Mouse (Mus musculus): ENCODE results near the gene Bpgm. TPM values are rescaled to one million over a fixed set of nuclear protein-coding genes. Genes with fewer than 3 reads are reported as not detected.

The Bpgm gene
- 65.7 and 66.7 TPM in 2 replicates for polyA plus RNA-seq (2015; fragmentation: Nextera tagmentation; extraction: Ambion mirVana)

DNA sequence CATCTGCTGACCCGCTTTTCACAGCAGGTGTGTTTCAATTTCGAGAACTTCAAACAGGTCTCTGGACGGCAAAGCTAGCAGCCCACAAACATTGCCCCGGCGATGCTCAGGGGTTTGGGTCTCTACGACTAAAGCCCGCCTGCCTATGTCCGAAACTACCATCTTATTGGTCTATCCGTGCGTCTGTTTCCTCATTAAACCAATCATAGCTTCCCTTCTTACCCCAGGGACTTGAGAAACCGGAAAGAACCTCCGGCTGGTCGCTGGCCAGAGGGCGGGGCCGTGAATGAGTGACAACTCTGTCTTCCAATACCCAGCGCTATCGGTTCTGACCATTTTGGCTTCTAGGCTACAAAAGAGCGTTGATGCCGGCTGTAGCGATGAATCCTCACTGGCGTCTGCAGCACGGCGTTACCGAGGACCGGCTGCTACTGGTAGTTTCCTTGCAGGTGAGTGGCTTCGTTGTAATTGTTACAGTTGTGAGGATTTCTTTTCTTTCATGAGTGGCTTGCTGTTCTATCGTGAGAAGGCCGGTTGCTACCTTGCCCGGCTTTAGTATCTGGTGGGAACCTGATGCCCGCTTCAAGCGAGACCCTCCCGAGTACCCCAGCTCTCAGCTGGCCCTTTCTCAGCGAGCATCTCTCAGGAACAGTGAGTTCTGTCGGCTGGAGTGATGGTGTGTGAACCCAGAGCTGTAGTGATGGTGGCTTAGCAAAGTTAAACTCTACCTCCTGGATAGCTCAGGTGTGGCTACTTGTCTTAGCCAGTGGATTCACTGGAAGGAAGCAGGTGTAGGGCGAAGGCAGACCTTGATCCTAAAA is at the start of gene Bpgm:
Gene Bpgm (plus strand): TSS at position 234 of the 821 bp plus-strand sequence.
- Histone ChIP-seq H3K9me3 (no peaks in the 10 kb centered on the region), H3K4me3 (peak within 1 kb of the TSS; percentile 59), H3K4me2 (peak within 1 kb of the TSS; percentile 73), H3K9ac (peak within 1 kb of the TSS; percentile 56), H3K4me1 (peaks cover 44% of the 10 kb centered on the region), H3K27ac (peak within 1 kb of the TSS; percentile 13), H3K27me3 (no peaks in the 10 kb centered on the region), H3K36me3 (no peaks in the 10 kb centered on the region)
- WGBS: under 1% methylated on average over 35 of the region's 35 CpGs
- ATAC-seq (ENCODE audit: borderline replicate concordance, extremely low read depth, low FRiP score, low TSS enrichment): peak; percentile 97

DNA sequence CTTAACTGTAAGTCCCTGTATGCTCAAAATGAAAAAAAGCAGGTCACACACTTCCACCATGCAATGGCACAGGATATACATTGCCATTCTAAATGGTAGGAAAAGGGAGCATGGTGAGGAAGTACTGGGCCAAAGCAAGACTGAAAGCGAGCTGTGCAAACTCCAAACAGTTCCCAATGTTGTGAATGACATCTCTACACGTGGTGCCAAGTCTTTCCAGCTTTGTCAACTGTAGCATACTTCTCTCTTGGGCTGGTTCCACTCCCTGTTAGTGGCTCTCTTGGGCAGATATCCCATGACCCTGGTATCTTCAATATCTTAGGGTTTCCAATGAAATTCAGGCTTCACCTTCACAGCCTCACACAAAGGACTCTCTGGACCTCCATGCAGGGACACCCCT is 37.0 kb upstream of the Bpgm start:
- Histone ChIP-seq H3K27me3 (no peaks in the 10 kb centered on the region), H3K4me3 (no peak overlapping the region)

DNA sequence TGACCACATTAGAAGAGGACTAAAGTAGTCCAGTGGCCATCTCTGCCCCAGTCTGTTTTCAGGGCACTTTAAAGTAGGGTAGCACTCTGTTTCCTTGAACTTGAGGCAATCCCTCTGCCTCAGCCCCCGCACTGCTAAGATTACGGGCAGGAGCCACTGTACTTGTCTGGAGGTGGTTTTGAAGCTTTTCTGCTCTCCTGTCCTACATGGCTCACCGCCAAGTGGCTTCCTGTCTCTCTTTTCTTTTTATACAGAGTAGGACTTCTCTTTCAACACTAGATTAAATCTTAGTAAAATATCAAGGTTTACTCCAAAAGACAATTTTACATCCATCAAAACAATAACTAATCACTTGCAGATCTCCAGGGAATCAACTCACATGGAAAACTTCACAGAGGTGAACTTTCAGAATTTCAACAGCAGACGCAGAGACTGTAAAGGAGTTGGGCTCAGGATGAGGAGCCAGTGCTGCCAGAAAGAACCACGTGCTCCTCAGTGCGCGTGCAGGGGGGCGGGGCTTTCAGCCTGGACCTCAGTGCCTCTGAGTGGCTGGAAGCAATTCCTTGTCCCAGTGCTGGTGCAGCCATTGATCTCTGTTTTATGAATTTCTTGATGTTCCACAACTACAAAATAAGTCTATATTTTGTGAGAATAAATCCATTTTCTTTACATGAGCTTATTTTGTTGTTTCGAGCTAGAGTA is 34.3 kb upstream of the Bpgm start:
- H3K27ac ChIP-seq: no peak overlapping the region
- no peaks in the 10 kb centered on the region for H3K9me3 ChIP-seq
- H3K4me2 ChIP-seq: no peak overlapping the region
- no peaks in the 10 kb centered on the region for H3K4me1 ChIP-seq
- H3K9ac ChIP-seq: no peak overlapping the region
- ATAC-seq (ENCODE audit: borderline replicate concordance, extremely low read depth, low FRiP score, low TSS enrichment): no peak
- no peaks in the 10 kb centered on the region for H3K36me3 ChIP-seq
- 46% methylated on average over 9 of the region's 9 CpGs for WGBS
- no peaks in the 10 kb centered on the region for H3K27me3 ChIP-seq
- H3K4me3 ChIP-seq: no peak overlapping the region

More for the DNA sequence above, 37.0 kb upstream of the Bpgm start:
- Histone ChIP-seq H3K4me1 (no peaks in the 10 kb centered on the region), H3K36me3 (no peaks in the 10 kb centered on the region), H3K27ac (no peak overlapping the region), H3K9me3 (no peaks in the 10 kb centered on the region; the same call in 1 of the 2 replicates), H3K9ac (no peak overlapping the region), H3K4me2 (no peak overlapping the region)
- ATAC-seq (ENCODE audit: borderline replicate concordance, extremely low read depth, low FRiP score, low TSS enrichment): no peak
- 55% methylated on average over 2 of the region's 2 CpGs for WGBS

DNA sequence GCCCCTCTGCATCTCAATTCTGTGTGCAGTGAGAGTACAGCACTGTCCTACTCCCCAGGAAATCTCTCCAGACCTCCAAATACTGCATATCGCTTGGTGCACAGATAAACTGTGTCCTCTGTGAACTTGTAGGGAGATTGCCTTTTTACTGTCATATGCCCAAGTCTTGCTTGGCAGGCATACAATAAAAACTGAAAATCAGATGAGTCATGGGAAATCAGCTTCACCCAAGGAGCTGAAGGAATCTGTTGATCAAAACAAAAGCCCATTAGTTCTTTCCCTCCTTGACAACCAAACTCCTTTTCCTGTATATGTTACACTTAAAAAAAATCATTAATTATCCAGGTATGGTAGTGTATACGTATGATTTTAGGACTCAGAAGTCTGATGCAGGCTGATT is 32.2 kb upstream of the Bpgm start:
- H3K4me1 ChIP-seq: no peaks in the 10 kb centered on the region
- WGBS: 69% methylated on average over 2 of the region's 2 CpGs

DNA sequence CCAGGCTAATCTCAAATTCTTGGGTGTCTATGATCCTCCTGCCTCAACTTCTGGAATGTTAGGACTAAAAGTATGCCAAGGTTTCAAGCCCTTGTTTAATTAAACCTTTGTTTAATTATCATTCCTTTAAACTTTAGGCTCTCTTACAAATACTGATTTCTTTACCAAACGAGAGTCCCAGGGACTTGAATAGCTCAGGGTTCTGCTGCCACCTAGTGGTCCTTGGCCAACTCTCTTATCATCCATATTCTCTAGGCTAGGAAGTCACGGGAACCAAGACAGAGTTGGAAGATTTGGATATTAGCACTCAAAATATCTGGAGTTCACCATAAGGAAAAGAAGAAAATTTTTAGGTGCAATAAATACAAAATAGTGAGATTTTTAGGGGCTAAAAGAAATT is 28.0 kb upstream of the Bpgm start:
- no peaks in the 10 kb centered on the region for H3K4me1 ChIP-seq
- H3K27me3 ChIP-seq: no peaks in the 10 kb centered on the region
- no peak overlapping the region for H3K4me2 ChIP-seq
- H3K9ac ChIP-seq: no peak overlapping the region
- H3K4me3 ChIP-seq: no peak overlapping the region
- H3K36me3 ChIP-seq: no peaks in the 10 kb centered on the region
- 8% methylated on average over 2 of the region's 2 CpGs for WGBS
- no peaks in the 10 kb centered on the region for H3K9me3 ChIP-seq
- H3K27ac ChIP-seq: no peak overlapping the region
- ATAC-seq (ENCODE audit: borderline replicate concordance, extremely low read depth, low FRiP score, low TSS enrichment): no peak

More for the DNA sequence above, 32.2 kb upstream of the Bpgm start:
- H3K4me3 ChIP-seq: no peak overlapping the region
- H3K27me3 ChIP-seq: no peaks in the 10 kb centered on the region
- ATAC-seq (ENCODE audit: borderline replicate concordance, extremely low read depth, low FRiP score, low TSS enrichment): no peak
- no peaks in the 10 kb centered on the region for H3K9me3 ChIP-seq
- no peak overlapping the region for H3K9ac ChIP-seq
- H3K27ac ChIP-seq: no peak overlapping the region
- H3K36me3 ChIP-seq: no peaks in the 10 kb centered on the region
- H3K4me2 ChIP-seq: no peak overlapping the region

DNA sequence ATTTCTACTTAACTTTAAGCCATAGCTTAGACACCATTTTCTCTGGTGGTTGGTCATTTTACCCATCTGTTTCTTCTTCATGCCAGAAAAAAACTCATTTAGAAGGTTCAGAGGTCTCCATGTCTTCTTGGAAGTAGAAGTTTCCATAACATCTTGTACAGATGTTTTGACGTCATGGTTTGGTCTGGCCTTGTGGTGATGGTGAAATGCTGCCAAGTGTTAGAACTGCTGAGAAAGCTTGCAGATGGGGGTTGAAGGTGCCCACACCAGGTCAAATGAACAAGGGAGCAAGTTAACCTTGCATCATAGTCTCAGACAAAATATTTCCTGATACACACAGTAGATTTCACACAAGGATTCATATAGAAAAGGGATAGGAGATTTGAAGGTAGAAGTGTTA is 27.3 kb upstream of the Bpgm start:
- Histone ChIP-seq H3K9me3 (no peaks in the 10 kb centered on the region), H3K9ac (no peak overlapping the region), H3K4me2 (no peak overlapping the region), H3K27ac (no peak overlapping the region), H3K4me1 (0 out of 2 replicates have a peak, but pooled peaks cover 5% of the 10 kb centered on the region), H3K36me3 (no peaks in the 10 kb centered on the region), H3K4me3 (no peak overlapping the region), H3K27me3 (no peaks in the 10 kb centered on the region)
- WGBS: 64% methylated on average over 1 of the region's 1 CpGs
- no peak for ATAC-seq (ENCODE audit: borderline replicate concordance, extremely low read depth, low FRiP score, low TSS enrichment)

DNA sequence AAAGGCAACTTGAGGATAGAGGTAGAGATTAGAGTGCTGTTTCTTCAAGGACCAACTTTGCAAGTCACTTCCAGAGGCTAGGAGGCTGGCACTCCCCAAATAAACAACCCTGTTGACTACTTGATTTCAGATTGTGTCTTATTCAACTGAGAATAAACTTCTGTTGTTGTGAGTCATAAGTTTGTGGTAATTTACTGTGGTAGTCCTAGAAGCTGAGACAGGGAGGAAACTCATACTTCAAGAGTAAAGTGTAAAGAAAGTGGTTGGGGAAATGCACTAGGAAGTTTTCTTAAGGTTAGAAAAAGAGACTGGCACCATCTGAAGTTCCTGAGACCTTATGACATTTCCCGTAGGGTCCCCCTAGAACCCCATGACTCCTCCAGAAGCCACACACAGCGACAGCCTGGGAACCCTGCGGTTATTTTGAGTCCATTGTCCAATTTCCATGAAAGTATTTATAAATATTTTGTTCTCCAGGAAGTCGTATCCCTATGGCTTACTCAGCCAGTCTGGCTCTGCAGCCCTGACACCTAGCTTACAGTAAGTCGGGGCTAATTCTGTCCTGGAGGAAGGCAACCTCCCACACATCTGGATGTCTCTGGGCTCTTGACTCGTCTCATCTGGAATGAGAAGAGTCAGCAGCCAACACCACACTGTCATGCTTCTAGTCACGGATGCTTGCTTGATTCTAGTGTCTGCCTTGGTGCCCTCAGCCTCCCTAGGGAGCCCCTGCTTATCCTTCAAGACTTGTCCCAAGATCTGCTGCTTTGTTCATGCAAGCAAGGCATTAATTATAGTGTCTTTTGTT is 22.8 kb upstream of the Bpgm start:
- Histone ChIP-seq H3K4me3 (no peak overlapping the region), H3K9ac (no peak overlapping the region), H3K9me3 (no peaks in the 10 kb centered on the region), H3K4me2 (no peak overlapping the region), H3K27me3 (peaks cover 6% of the 10 kb centered on the region; the same call in 1 of the 2 replicates), H3K4me1 (0 out of 2 replicates have a peak, but pooled peaks cover 5% of the 10 kb centered on the region), H3K27ac (no peak overlapping the region), H3K36me3 (no peaks in the 10 kb centered on the region)
- WGBS: 36% methylated on average over 7 of the region's 7 CpGs
- ATAC-seq (ENCODE audit: borderline replicate concordance, extremely low read depth, low FRiP score, low TSS enrichment): no peak

DNA sequence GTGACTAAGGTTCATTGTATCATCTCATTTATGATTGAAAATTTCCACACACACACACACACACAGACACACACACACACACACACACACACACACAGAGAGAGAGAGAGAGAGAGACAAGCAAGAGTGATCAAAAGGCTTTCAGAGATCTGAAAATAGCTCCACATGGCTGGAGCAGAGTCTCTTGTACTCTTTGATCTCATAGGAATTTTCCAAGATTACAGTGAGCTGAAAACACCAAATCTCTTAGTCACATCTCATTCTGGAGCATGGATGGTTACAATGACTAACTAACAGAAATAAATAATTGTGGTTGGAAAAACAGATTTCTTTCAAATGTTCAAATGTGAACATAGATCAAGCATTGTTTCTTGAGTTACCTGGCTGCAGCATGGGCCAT is 16.6 kb upstream of the Bpgm start:
- Histone ChIP-seq H3K27me3 (peaks cover 10% of the 10 kb centered on the region; the same call in 1 of the 2 replicates), H3K36me3 (no peaks in the 10 kb centered on the region), H3K4me2 (no peak overlapping the region), H3K9ac (no peak overlapping the region), H3K27ac (no peak overlapping the region), H3K4me1 (no peaks in the 10 kb centered on the region), H3K4me3 (no peak overlapping the region), H3K9me3 (no peaks in the 10 kb centered on the region)
- no peak for ATAC-seq (ENCODE audit: borderline replicate concordance, extremely low read depth, low FRiP score, low TSS enrichment)

DNA sequence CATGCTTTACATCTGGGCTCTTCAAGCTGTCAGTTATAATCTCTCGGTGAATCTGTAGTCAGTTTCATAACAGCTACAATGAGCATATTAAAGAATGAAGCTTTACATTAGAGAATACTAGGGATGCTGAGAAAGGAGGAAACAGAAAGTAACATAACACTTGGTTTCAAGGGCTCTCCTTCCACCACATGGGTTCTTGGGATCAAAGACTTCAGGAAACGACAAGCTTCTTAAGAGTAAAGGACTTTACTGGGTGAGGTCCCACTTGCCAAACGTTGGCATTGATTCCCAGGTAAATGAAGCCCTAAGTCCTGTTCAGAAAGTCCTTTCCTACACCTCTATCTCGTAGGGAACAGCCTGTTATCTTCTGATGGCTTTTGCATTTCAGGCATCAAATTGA is 15.4 kb upstream of the Bpgm start:
- WGBS: 26% methylated on average over 4 of the region's 4 CpGs
- Histone ChIP-seq H3K36me3 (no peaks in the 10 kb centered on the region), H3K4me3 (no peak overlapping the region), H3K4me2 (no peak overlapping the region), H3K9me3 (no peaks in the 10 kb centered on the region), H3K4me1 (no peaks in the 10 kb centered on the region), H3K27ac (no peak overlapping the region), H3K27me3 (peaks cover 10% of the 10 kb centered on the region; the same call in 1 of the 2 replicates), H3K9ac (no peak overlapping the region)
- no peak for ATAC-seq (ENCODE audit: borderline replicate concordance, extremely low read depth, low FRiP score, low TSS enrichment)

DNA sequence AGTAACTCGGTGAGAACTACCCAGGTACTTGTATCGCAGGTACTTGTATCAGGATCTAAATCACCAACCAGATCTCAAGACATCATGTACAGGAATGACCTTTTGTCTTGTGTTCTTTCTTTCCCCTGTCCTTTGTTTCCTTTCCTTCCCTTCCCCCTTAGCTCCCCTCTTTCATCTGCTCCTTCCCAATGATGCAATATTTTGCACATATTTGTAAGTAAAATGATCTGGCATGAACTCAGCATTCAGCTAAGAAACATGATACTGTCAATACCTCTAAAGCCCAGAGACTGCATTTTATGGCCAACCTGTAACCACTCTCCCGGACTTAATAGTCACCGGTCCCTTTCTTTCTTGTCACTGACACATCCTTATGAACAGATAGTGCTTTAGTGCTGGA is 12.4 kb upstream of the Bpgm start:
- Histone ChIP-seq H3K4me2 (no peak overlapping the region), H3K4me1 (no peaks in the 10 kb centered on the region), H3K9ac (no peak overlapping the region), H3K9me3 (no peaks in the 10 kb centered on the region), H3K27ac (no peak overlapping the region), H3K27me3 (0 out of 2 replicates have a peak, but pooled peaks cover under 1% of the 10 kb centered on the region), H3K4me3 (no peak overlapping the region), H3K36me3 (no peaks in the 10 kb centered on the region)
- WGBS: 80% methylated on average over 4 of the region's 4 CpGs
- ATAC-seq (ENCODE audit: borderline replicate concordance, extremely low read depth, low FRiP score, low TSS enrichment): no peak

DNA sequence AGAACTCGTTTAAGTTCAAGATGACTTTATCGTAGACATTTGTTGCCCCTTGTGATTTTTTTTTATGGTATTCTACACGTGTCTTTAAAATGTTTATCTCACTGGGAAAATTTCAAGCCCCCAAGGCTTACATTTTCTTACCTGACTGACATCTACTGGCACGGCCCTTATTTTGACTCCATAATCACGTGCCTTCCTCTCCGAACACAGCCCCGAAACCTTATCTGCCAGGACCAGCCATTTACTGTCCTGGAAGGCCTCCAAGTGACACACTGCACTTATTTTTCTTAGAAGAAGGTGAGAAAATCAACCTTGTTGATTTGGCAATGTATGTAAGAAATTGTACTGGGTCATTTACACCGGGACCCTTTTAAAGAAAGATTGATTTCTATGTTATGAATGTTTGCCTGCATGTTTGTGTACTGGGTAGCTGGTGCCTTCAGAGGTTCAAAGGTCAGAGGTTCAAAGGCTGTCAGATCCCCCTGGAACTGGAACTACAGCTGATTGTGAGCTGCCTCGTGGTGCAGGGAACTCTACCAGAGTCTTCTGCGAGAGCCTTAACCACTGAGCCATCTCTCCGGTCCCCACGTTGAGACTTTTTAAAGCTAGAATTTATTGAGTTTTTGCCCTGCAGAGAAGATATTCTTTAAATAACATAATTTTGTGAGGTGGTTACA is 4.4 kb upstream of the Bpgm start:
- no peak for ATAC-seq (ENCODE audit: borderline replicate concordance, extremely low read depth, low FRiP score, low TSS enrichment)
- Histone ChIP-seq H3K4me3 (no peak overlapping the region), H3K4me2 (no peak overlapping the region), H3K27ac (no peak overlapping the region), H3K9ac (no peak overlapping the region), H3K9me3 (no peaks in the 10 kb centered on the region), H3K4me1 (peaks cover 2% of the 10 kb centered on the region; the same call in 1 of the 2 replicates), H3K27me3 (no peaks in the 10 kb centered on the region), H3K36me3 (no peaks in the 10 kb centered on the region)
- 62% methylated on average over 12 of the region's 12 CpGs for WGBS

Measured in lung, embryonic 15.5 days (tissue).